Mouse (Mus musculus) MEL (cell line): ENCODE results near the gene Hsd17b10.

Experiments used
- BHLHE40 ChIP-seq: IDR thresholded peaks from 2 replicates; pipeline ENCODE4 v1.6.1; 2012; ENCODE audit warnings: low read depth, mild to moderate bottlenecking, inconsistent platforms, low read length, improper control_type of control experiment, borderline replicate concordance
- CTCF ChIP-seq, 3 experiments: IDR thresholded peaks in 2 of 3; conservative IDR thresholded peaks in 1 of 3; 2 replicates each; pipeline ENCODE4 v1.5.1; 2011 to 2012; ENCODE audit warnings: low read length in 3 of 3, low read depth in 2 of 3, mild to moderate bottlenecking in 2 of 3, improper control_type of control experiment in 1 of 3, inconsistent platforms in 1 of 3, mixed read lengths in 1 of 3, moderate library complexity in 1 of 3; ENCODE audit not compliant: control insufficient read depth in 1 of 3, insufficient read depth in 1 of 3, poor library complexity in 1 of 3, severe bottlenecking in 1 of 3
- EP300 ChIP-seq, 2 experiments: IDR thresholded peaks; 2 replicates each; pipeline ENCODE4 v1.6.1; 2011; ENCODE audit warnings: improper control_type of control experiment in 2 of 2, low read length in 2 of 2, low read depth in 1 of 2, mild to moderate bottlenecking in 1 of 2
- ETS1 ChIP-seq: IDR thresholded peaks from 2 replicates; pipeline ENCODE4 v1.6.1; 2012; ENCODE audit warnings: low read depth, mild to moderate bottlenecking, inconsistent platforms, low read length, improper control_type of control experiment, moderate library complexity
- HCFC1 ChIP-seq: IDR thresholded peaks from 2 replicates; pipeline ENCODE4 v1.6.1; 2012; ENCODE audit warnings: low read depth, mild to moderate bottlenecking, inconsistent platforms, low read length, improper control_type of control experiment, moderate library complexity
- MXI1 ChIP-seq: IDR thresholded peaks from 2 replicates; pipeline ENCODE4 v1.6.1; 2011; ENCODE audit warnings: mild to moderate bottlenecking, low read depth, low read length, improper control_type of control experiment
- MYC ChIP-seq: IDR thresholded peaks from 2 replicates; pipeline ENCODE4 v1.6.1; 2011; ENCODE audit warnings: low read depth, mild to moderate bottlenecking, low read length, improper control_type of control experiment, moderate library complexity
- POLR2A ChIP-seq, 2 experiments: IDR thresholded peaks; 2 replicates each; pipeline ENCODE4 v1.6.1; 2011 to 2012; ENCODE audit warnings: low read length in 2 of 2, mild to moderate bottlenecking in 2 of 2, control low read depth in 1 of 2, improper control_type of control experiment in 1 of 2, low read depth in 1 of 2, moderate library complexity in 1 of 2; ENCODE audit not compliant: control insufficient read depth in 1 of 2, insufficient read depth in 1 of 2, poor library complexity in 1 of 2
- POLR2AphosphoS2 ChIP-seq: IDR thresholded peaks from 2 replicates; pipeline ENCODE4 v1.6.1; 2011; ENCODE audit warnings: low read length, improper control_type of control experiment
- RAD21 ChIP-seq: IDR thresholded peaks from 2 replicates; pipeline ENCODE4 v1.6.1; 2011; ENCODE audit warnings: mild to moderate bottlenecking, low read depth, low read length, improper control_type of control experiment
- USF1 ChIP-seq: IDR thresholded peaks from 2 replicates; pipeline ENCODE4 v1.6.1; 2014; ENCODE audit warnings: low read depth, mild to moderate bottlenecking, inconsistent platforms, low read length, improper control_type of control experiment, moderate library complexity
- USF2 ChIP-seq, 2 experiments: IDR thresholded peaks; 2 replicates each; pipeline ENCODE4 v1.6.1; 2011 to 2012; ENCODE audit warnings: improper control_type of control experiment in 2 of 2, low read length in 2 of 2, borderline replicate concordance in 1 of 2, inconsistent platforms in 1 of 2, low read depth in 1 of 2, mild to moderate bottlenecking in 1 of 2; ENCODE audit not compliant: insufficient read depth in 1 of 2

GRCm38 (mm10) chrX:151999006-151999710 is 2.5 kb upstream of the Hsd17b10 start:
- no peak for TF ChIP-seq POLR2AphosphoS2
- no peak for TF ChIP-seq ETS1
- no peak for TF ChIP-seq RAD21
- TF ChIP-seq EP300 (IDR thresholded peaks at IDR 0.05; ENCODE audit: low read depth in 1 of 2, low read length in 2 of 2) = no peak
- no peak for TF ChIP-seq BHLHE40
- no peak for TF ChIP-seq MYC
- TF ChIP-seq POLR2A (IDR thresholded peaks at IDR 0.05; ENCODE audit: control insufficient read depth in 1 of 2, insufficient read depth in 1 of 2, low read depth in 1 of 2, low read length in 2 of 2, poor library complexity in 1 of 2) = no peak
- no peak for TF ChIP-seq HCFC1
- no peak for TF ChIP-seq CTCF (IDR thresholded peaks at IDR 0.05 in 2 of 3, conservative IDR thresholded peaks at IDR 0.05 in 1 of 3; ENCODE audit: control insufficient read depth in 1 of 3, insufficient read depth in 1 of 3, low read depth in 2 of 3, low read length in 3 of 3, poor library complexity in 1 of 3, severe bottlenecking in 1 of 3)
- TF ChIP-seq USF2 (IDR thresholded peaks at IDR 0.05; ENCODE audit: borderline replicate concordance in 1 of 2, insufficient read depth in 1 of 2, low read depth in 1 of 2, low read length in 2 of 2) = no peak
- TF ChIP-seq USF1 = no peak
- no peak for TF ChIP-seq MXI1
